Mouse (Mus musculus) testis, postnatal 10 days (tissue): ENCODE measurements around the gene Adamts2.

ENCODE experiments used
- DNase-seq: peaks from one replicate; pipeline ENCODE4 v3.0.0; 2021; ENCODE audit warnings: low spot score

Gene Adamts2

GRCm38 (mm10) chr11:50848520-50849137, 246.7 kb downstream of the Adamts2 start:
- no peak for DNase-seq

GRCm38 (mm10) chr11:50849310-50849709, 247.4 kb downstream of the Adamts2 start:
- DNase-seq, result no peak

GRCm38 (mm10) chr11:50850177-50850735, 248.4 kb downstream of the Adamts2 start, which contains the start of gene Grm6:
Grm6 (plus strand) TSS chr11:50850685.
- DNase-seq, result no peak

- DNase-seq, result no peak
Observed at GRCm38 (mm10) chr11:50850989-50851601, 249.2 kb downstream of the Adamts2 start.
